Mouse (Mus musculus) heart, embryonic 11.5 days (tissue): ENCODE measurements around the gene Npr3. TPM values are rescaled to one million over a fixed set of nuclear protein-coding genes. Genes with fewer than 3 reads are reported as not detected.

ENCODE experiments used
- ATAC-seq: fragments of 200-750 bp; cut with Nextera tagmentation; replicated peaks from 2 replicates; pipeline ENCODE4 v1.8.0; 2017; ENCODE audit warnings: moderate library complexity; ENCODE audit not compliant: insufficient number of reproducible peaks, low FRiP score, low TSS enrichment
- H3K27ac ChIP-seq: fragments of 300-500 bp; sonication (generic); 2 replicates; pipeline ENCODE4 v1.5.1; 2014; ENCODE audit warnings: mild to moderate bottlenecking, low read depth, low read length
- H3K27me3 ChIP-seq: fragments of 300-500 bp; sonication (generic); 2 replicates; pipeline ENCODE4 v1.6.1; 2014; ENCODE audit warnings: mild to moderate bottlenecking, low read length, mixed read lengths; ENCODE audit not compliant: control insufficient read depth, insufficient read depth
- H3K36me3 ChIP-seq: fragments of 300-500 bp; sonication (generic); 2 replicates; pipeline ENCODE4 v1.6.1; 2014; ENCODE audit warnings: mild to moderate bottlenecking, low read length, moderate library complexity, mixed read lengths; ENCODE audit not compliant: control insufficient read depth, insufficient read depth
- H3K4me1 ChIP-seq: fragments of 300-500 bp; sonication (generic); 2 replicates; pipeline ENCODE4 v1.6.1; 2014; ENCODE audit warnings: low read length; ENCODE audit not compliant: control insufficient read depth, insufficient read depth
- H3K4me2 ChIP-seq: fragments of 300-500 bp; sonication (generic); 2 replicates; pipeline ENCODE4 v1.6.1; 2014; ENCODE audit warnings: mild to moderate bottlenecking, moderate library complexity
- H3K4me3 ChIP-seq: fragments of 300-500 bp; sonication (generic); 2 replicates; pipeline ENCODE4 v1.5.1; 2014; ENCODE audit warnings: low read depth, low read length
- H3K9ac ChIP-seq: fragments of 300-500 bp; sonication (generic); 2 replicates; pipeline ENCODE4 v1.6.1; 2014; ENCODE audit warnings: mild to moderate bottlenecking, low read depth, low read length, moderate library complexity
- H3K9me3 ChIP-seq: fragments of 300-500 bp; sonication (generic); replicated peaks from 2 replicates; pipeline ENCODE4 v1.6.1; 2016; ENCODE audit warnings: low read length; ENCODE audit not compliant: control insufficient read depth
- WGBS: fragments of 180-500 bp; shearing (Covaris S2); extraction: QIAGEN DNeasy Blood & Tissue Kit; methylation state at CpG from one replicate; pipeline ENCODE4 v1.1.7; 2014; ENCODE audit not compliant: insufficient replicate concordance; 5-methylcytosine and 5-hydroxymethylcytosine counted together
- polyA plus RNA-seq: library from polyadenylated mRNA; unstranded; fragments of >200 nt; fragmentation: Nextera tagmentation; extraction: Ambion mirVana; gene quantifications from 2 replicates; pipeline ENCODE4 v1.2.1, GENCODE M21; 2014

Gene Npr3
- polyA plus RNA-seq, 1 experiment from 2014 or later: 15.7 TPM

GRCm38 (mm10) chr15:11897617-11898016 is 9.5 kb downstream of the Npr3 start:
- no peak overlapping the region for H3K9ac ChIP-seq
- H3K27ac ChIP-seq: no peak overlapping the region
- no peak overlapping the region for H3K4me3 ChIP-seq
- ATAC-seq: no peak
- H3K4me2 ChIP-seq: no peak overlapping the region
- no peaks in the 10 kb centered on the region for H3K9me3 ChIP-seq
- WGBS: 85% methylated on average over 8 of the region's 8 CpGs
- no peaks in the 10 kb centered on the region for H3K4me1 ChIP-seq
- H3K27me3 ChIP-seq: no peaks in the 10 kb centered on the region
- no peaks in the 10 kb centered on the region; the same call in 1 of the 2 replicates for H3K36me3 ChIP-seq

- H3K4me3 ChIP-seq: no peak overlapping the region
- H3K4me1 ChIP-seq: no peaks in the 10 kb centered on the region
- H3K9me3 ChIP-seq: no peaks in the 10 kb centered on the region
- ATAC-seq: no peak
- no peaks in the 10 kb centered on the region; the same call in 1 of the 2 replicates for H3K36me3 ChIP-seq
- no peak overlapping the region for H3K4me2 ChIP-seq
- no peak overlapping the region for H3K27ac ChIP-seq
- H3K9ac ChIP-seq: no peak overlapping the region
- no peaks in the 10 kb centered on the region for H3K27me3 ChIP-seq
- 49% methylated on average over 5 of the region's 5 CpGs for WGBS
These were observed 9.9 kb downstream of the Npr3 start for GRCm38 (mm10) chr15:11897162-11897561.

- WGBS: 62% methylated on average over 9 of the region's 9 CpGs
- H3K27me3 ChIP-seq: no peaks in the 10 kb centered on the region
- ATAC-seq: no peak
These were observed 13.1 kb downstream of the Npr3 start for GRCm38 (mm10) chr15:11893969-11894368.

GRCm38 (mm10) chr15:11891395-11891794 is 15.7 kb downstream of the Npr3 start:
- Histone ChIP-seq H3K4me3 (no peak overlapping the region), H3K27ac (no peak overlapping the region), H3K4me2 (no peak overlapping the region), H3K27me3 (no peaks in the 10 kb centered on the region), H3K36me3 (no peaks in the 10 kb centered on the region; the same call in 1 of the 2 replicates), H3K4me1 (no peaks in the 10 kb centered on the region), H3K9me3 (no peaks in the 10 kb centered on the region), H3K9ac (no peak overlapping the region)
- WGBS: 60% methylated on average over 3 of the region's 3 CpGs
- ATAC-seq: no peak

More at GRCm38 (mm10) chr15:11893969-11894368, 13.1 kb downstream of the Npr3 start:
- Histone ChIP-seq H3K9ac (no peak overlapping the region), H3K9me3 (no peaks in the 10 kb centered on the region), H3K4me3 (no peak overlapping the region), H3K4me2 (no peak overlapping the region), H3K4me1 (no peaks in the 10 kb centered on the region), H3K27ac (no peak overlapping the region), H3K36me3 (no peaks in the 10 kb centered on the region; the same call in 1 of the 2 replicates)

DNA sequence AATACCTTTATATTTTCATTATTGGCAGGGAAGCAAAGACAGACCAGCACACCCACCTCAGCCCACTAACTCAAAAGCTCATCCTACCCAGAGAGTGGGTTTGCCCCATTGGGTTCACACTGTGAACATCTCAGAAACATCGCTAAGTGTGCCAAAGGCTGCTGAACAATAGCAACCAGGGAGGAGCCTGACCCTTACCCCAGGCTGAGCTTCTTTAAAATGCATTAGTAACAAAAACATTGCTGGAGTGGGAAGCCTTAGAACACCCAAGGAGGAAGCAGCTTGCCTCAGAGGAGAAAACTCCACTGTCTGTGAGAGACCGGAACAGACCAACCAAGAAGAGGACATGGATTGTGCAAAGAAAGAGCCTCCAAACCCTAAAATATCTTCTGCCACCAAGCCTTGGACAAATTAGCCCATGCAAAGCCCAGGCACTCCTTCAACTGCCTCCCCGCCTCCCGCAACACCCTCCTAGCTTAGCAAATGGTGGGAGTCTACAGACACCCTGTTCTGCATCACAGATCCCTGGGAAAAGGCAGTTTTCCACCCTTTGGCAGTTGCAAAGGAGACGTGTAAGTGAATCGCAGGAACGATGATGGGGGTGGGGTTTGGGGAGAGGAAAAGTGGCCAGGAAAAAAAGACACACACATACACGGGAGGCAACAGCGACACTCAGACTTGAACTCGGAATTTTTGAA is 24.4 kb downstream of the Npr3 start:
- no peak overlapping the region for H3K27ac ChIP-seq
- WGBS: 57% methylated on average over 10 of the region's 10 CpGs
- H3K9me3 ChIP-seq: no peaks in the 10 kb centered on the region
- ATAC-seq: no peak
- no peak overlapping the region for H3K4me3 ChIP-seq
- no peaks in the 10 kb centered on the region for H3K4me1 ChIP-seq
- H3K4me2 ChIP-seq: no peak overlapping the region
- H3K27me3 ChIP-seq: no peaks in the 10 kb centered on the region
- no peak overlapping the region for H3K9ac ChIP-seq
- no peaks in the 10 kb centered on the region for H3K36me3 ChIP-seq

GRCm38 (mm10) chr15:11881822-11882221 is 25.3 kb downstream of the Npr3 start:
- Histone ChIP-seq H3K4me3 (no peak overlapping the region), H3K27me3 (no peaks in the 10 kb centered on the region), H3K4me1 (no peaks in the 10 kb centered on the region), H3K27ac (no peak overlapping the region), H3K9ac (no peak overlapping the region), H3K4me2 (no peak overlapping the region), H3K9me3 (no peaks in the 10 kb centered on the region), H3K36me3 (no peaks in the 10 kb centered on the region)
- WGBS: 87% methylated on average over 6 of the region's 6 CpGs
- ATAC-seq: no peak

DNA sequence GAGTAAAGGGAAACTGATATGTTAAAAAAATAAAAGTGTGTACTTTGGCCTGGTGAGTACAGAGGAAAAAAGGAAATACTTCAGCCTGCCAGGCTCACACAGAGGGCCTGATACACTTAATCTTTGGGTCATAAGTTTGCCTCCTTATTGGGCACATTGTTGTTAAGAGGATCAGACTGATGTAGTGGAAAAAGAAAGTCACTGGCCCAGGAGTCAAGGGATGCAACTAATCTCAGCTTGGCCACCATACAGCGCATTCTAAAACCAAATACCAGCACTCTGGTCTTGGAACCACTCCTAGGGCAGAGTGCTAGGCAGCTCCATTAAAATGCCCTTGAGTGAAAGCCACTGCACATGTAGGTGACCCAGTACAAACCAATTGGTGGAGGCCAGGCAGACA is 28.8 kb downstream of the Npr3 start:
- 81% methylated on average over 1 of the region's 1 CpGs for WGBS
- no peaks in the 10 kb centered on the region for H3K36me3 ChIP-seq
- H3K4me1 ChIP-seq: no peaks in the 10 kb centered on the region
- H3K27ac ChIP-seq: no peak overlapping the region
- no peaks in the 10 kb centered on the region for H3K27me3 ChIP-seq
- no peak overlapping the region for H3K4me3 ChIP-seq
- no peak overlapping the region for H3K9ac ChIP-seq
- H3K4me2 ChIP-seq: no peak overlapping the region
- no peaks in the 10 kb centered on the region for H3K9me3 ChIP-seq
- ATAC-seq: 0 out of 2 replicates have a peak, but pooled peaks have one; percentile 22

GRCm38 (mm10) chr15:11877273-11877672 is 29.8 kb downstream of the Npr3 start:
- no peaks in the 10 kb centered on the region for H3K9me3 ChIP-seq
- 68% methylated on average over 2 of the region's 2 CpGs for WGBS
- ATAC-seq: no peak
- no peak overlapping the region for H3K4me2 ChIP-seq
- H3K9ac ChIP-seq: no peak overlapping the region
- H3K36me3 ChIP-seq: no peaks in the 10 kb centered on the region
- no peaks in the 10 kb centered on the region for H3K4me1 ChIP-seq
- no peak overlapping the region for H3K4me3 ChIP-seq
- H3K27me3 ChIP-seq: no peaks in the 10 kb centered on the region
- no peak overlapping the region for H3K27ac ChIP-seq

DNA sequence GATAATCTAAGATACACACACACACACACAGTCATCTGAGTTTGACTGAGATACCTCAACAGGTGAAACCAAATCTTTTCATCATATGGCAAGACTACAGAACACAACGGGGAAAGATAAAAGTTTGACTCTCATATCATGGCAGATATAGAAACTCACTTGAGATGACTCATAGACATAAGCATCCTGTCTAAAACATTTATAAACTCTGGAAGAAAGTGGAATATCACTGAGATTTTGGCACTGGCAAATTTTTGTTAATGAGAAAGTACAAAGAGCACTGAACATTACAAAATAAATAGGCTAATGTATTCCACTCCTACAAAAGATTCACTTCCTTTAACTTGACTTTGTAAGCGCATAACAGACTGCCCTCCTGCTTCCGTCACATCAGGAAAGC is 40.2 kb downstream of the Npr3 start:
- no peaks in the 10 kb centered on the region for H3K27me3 ChIP-seq
- no peak overlapping the region for H3K27ac ChIP-seq
- H3K9ac ChIP-seq: no peak overlapping the region
- WGBS: 82% methylated on average over 3 of the region's 3 CpGs
- H3K36me3 ChIP-seq: 0 out of 2 replicates have a peak, but pooled peaks cover 2% of the 10 kb centered on the region
- no peak overlapping the region for H3K4me2 ChIP-seq
- ATAC-seq: no peak
- H3K4me1 ChIP-seq: no peaks in the 10 kb centered on the region
- H3K9me3 ChIP-seq: no peaks in the 10 kb centered on the region
- no peak overlapping the region for H3K4me3 ChIP-seq
